Mouse (Mus musculus) urinary bladder, postnatal 0 days (tissue): ENCODE data around the gene Map7d3. TPM values are rescaled to one million over a fixed set of nuclear protein-coding genes. Genes with fewer than 3 reads are reported as not detected.

ENCODE experiments used
- polyA plus RNA-seq: library from polyadenylated mRNA; unstranded; fragments of >200 nt; fragmentation: Nextera tagmentation; extraction: Ambion mirVana; gene quantifications from 2 replicates; pipeline ENCODE4 v1.2.1, GENCODE M21; 2015

Gene Map7d3
- polyA plus RNA-seq: 1.5 and 2.7 TPM in 2 replicates

GRCm38 (mm10) chrX:56821765-56822603, at the start of gene Map7d3:
Gene Map7d3, minus strand, starts transcription at chrX:56822326.

DNA sequence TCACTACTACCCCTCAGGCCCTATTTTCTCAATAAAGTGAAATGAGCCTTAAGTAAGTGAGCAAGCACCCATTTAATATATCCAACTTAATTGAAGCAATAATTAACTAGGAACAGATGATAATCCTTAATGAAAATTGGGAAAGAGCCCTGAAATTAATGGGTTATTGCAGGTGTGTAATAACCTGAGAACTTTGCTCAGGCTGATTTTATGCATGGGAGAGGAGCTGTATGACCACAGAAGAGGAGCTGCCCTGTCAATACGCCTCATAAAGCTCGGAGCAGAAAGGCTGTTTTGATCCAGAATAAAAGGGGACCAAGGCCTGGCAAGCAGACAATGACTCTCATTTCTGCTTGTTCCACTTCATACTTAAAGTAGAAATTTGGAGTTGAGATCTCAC, 47.7 kb upstream of the Map7d3 start, which contains the start of gene Adgrg4:
Adgrg4 (plus strand) TSS at position 301 of the 400 bp plus-strand sequence.

Other genes starting within 250 kb of the Map7d3 start
- gene Mmgt1, start 224.3 kb downstream of the Map7d3 start, polyA plus RNA-seq: 11.6 and 14.3 TPM in 2 replicates
- 7.0 and 9.6 TPM in 2 replicates for gene Slc9a6, start 212.6 kb downstream of the Map7d3 start, polyA plus RNA-seq
- gene Fhl1, start 90.5 kb downstream of the Map7d3 start, polyA plus RNA-seq: 1,775 and 2,108 TPM in 2 replicates
- gene Adgrg4, start 47.8 kb upstream of the Map7d3 start, polyA plus RNA-seq: not detected in 2 replicates
- gene Brs3, start 220.7 kb upstream of the Map7d3 start, polyA plus RNA-seq: not detected in 2 replicates
- 48.0 and 52.1 TPM in 2 replicates for gene Htatsf1, start 231.3 kb upstream of the Map7d3 start, polyA plus RNA-seq